Mouse (Mus musculus) limb, embryonic 12.5 days (tissue): ENCODE results near the gene 4632433K11Rik. TPM values are rescaled to one million over a fixed set of nuclear protein-coding genes. Genes with fewer than 3 reads are reported as not detected.
"Not testable (repeated sequence)": the region's sequence is repeated elsewhere in the genome, so short reads cannot be mapped to it uniquely, and the experiment has no call there.

Experiments
- ATAC-seq: fragments of 200-750 bp; cut with Nextera tagmentation; 2 replicates; pipeline ENCODE4 v1.8.0; 2017; ENCODE audit warnings: low read depth, moderate TSS enrichment; ENCODE audit not compliant: insufficient number of reproducible peaks, insufficient read depth, low FRiP score, low TSS enrichment
- H3K27ac ChIP-seq: fragments of 300-500 bp; sonication (generic); 2 replicates; pipeline ENCODE4 v1.5.1; 2016; ENCODE audit warnings: mild to moderate bottlenecking, moderate library complexity
- H3K27me3 ChIP-seq: fragments of 300-500 bp; sonication (generic); 2 replicates; pipeline ENCODE4 v1.6.1; 2016; ENCODE audit warnings: mild to moderate bottlenecking, moderate library complexity
- H3K36me3 ChIP-seq: fragments of 300-500 bp; sonication (generic); 2 replicates; pipeline ENCODE4 v1.6.1; 2016; ENCODE audit warnings: mild to moderate bottlenecking, moderate library complexity
- H3K4me1 ChIP-seq: fragments of 300-500 bp; sonication (generic); replicated peaks from 2 replicates; pipeline ENCODE4 v1.6.1; 2016
- H3K4me2 ChIP-seq: fragments of 300-500 bp; sonication (generic); 2 replicates; pipeline ENCODE4 v1.6.1; 2016; ENCODE audit warnings: mild to moderate bottlenecking, moderate library complexity
- H3K4me3 ChIP-seq: fragments of 300-500 bp; sonication (generic); replicated peaks from 2 replicates; pipeline ENCODE4 v1.5.1; 2016; ENCODE audit warnings: mild to moderate bottlenecking
- H3K9ac ChIP-seq: fragments of 300-500 bp; sonication (generic); replicated peaks from 2 replicates; pipeline ENCODE4 v1.6.1; 2016; ENCODE audit warnings: mild to moderate bottlenecking, moderate library complexity
- H3K9me3 ChIP-seq: fragments of 300-500 bp; sonication (generic); 2 replicates; pipeline ENCODE4 v1.6.1; 2016; ENCODE audit warnings: mild to moderate bottlenecking, moderate library complexity
- WGBS: fragments of 180-500 bp; shearing (Covaris S2); methylation state at CpG from one replicate; pipeline ENCODE4 v1.1.7; 2016; 5-methylcytosine and 5-hydroxymethylcytosine counted together
- polyA plus RNA-seq: library from polyadenylated mRNA; unstranded; fragments of >200 nt; fragmentation: Nextera tagmentation; extraction: Ambion mirVana; gene quantifications from 2 replicates; pipeline ENCODE4 v1.2.1, GENCODE M21; 2016

Gene 4632433K11Rik
- polyA plus RNA-seq = not detected in 2 replicates

DNA sequence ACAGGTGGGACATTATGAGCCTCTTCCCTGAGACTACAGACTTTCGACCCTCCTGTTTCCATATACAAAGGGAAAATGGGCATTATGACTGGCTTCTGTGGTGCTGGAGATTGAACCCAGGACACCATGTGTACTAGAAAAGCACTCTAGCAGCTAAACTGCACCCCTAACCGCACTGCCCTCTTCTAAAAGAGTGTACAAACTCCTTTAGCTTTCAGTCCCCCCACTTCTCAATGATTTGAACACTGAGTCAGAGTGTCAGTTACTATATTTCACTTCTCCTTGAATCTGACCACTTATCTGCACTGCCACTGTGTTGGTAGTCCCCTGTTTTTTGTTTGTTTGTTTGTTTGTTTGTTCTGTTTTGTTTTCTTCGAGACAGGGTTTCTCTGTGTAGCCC lies at the start of gene 4632433K11Rik:
4632433K11Rik (plus strand) TSS at position 301 of the 400 bp plus-strand sequence.
- peaks cover 79% of the 10 kb centered on the region for H3K36me3 ChIP-seq

DNA sequence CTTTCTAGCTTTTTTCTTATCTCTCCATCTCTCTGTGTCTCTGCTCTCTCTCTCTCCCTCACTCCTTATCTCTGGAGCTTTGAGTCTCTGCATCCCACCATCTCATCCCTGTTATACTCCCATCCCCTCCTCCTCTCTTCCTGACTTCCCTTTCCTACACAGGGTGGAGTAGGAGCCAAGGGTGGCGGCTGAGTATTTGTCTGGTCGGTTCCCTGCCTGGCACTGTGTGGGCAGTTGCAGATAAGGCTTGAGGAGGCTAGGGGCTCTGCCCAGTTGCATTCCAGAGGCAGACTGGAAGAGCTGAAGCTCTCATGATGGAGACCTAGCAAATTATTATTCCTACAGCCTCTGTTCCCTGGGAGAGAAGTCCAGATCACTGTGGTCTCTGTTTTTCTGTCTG lies 45.7 kb upstream of the 4632433K11Rik start:
- Histone ChIP-seq H3K36me3 (peaks cover 22% of the 10 kb centered on the region), H3K9me3 (peaks cover 14% of the 10 kb centered on the region), H3K4me1 (no peaks in the 10 kb centered on the region), H3K27me3 (peaks cover 16% of the 10 kb centered on the region), H3K4me2 (no peak overlapping the region), H3K27ac (no peak overlapping the region), H3K9ac (no peak overlapping the region), H3K4me3 (no peak overlapping the region)
- no peak for ATAC-seq
- 70% methylated on average over 2 of the region's 2 CpGs for WGBS

More for the DNA sequence above, at the start of gene 4632433K11Rik:
- peaks cover 71% of the 10 kb centered on the region for H3K9me3 ChIP-seq
- H3K4me1 ChIP-seq = no peaks in the 10 kb centered on the region
- no peak within 1 kb of the TSS for H3K4me3 ChIP-seq
- no peak within 1 kb of the TSS for H3K27ac ChIP-seq
- ATAC-seq = no peak
- no peak within 1 kb of the TSS for H3K9ac ChIP-seq
- no peak within 1 kb of the TSS for H3K4me2 ChIP-seq
- H3K27me3 ChIP-seq = no peaks in the 10 kb centered on the region
- WGBS = 94% methylated on average over 3 of the region's 3 CpGs

DNA sequence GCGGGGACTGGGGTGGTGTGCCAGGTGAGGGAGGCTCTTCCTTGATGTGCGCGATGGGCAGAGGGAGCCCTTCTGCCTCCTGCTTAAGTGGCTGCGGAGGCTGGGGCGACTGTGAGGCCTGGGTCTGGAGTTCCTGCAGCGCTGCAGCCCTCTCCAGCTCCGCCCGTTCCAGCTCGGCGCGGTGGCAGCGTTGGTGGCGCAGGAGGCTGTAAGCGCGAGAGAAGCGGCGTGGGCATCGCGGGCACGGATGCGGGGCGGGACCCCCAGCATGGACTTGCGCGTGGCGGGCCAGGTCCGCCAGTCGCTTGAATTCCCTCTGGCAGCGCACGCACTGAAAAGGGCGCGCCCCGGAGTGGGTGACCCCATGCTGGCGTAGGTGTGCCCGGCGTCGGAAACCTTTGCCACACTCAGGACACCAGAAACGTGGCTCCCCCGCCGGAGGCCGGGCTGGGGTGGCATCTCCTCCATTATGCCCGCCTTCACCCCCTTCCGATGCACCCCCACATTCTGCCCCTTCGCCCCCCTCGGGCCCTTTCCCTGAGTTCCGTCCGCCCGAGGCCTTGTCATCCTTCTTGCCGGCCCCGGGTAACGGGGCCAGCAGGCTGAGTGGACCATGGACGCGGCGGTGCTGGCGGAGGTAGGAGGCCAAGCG lies 40.4 kb upstream of the 4632433K11Rik start:
- Histone ChIP-seq H3K9ac (peak overlapping the region; percentile 42; the same call in 1 of the 2 replicates), H3K4me2 (peak overlapping the region; percentile 83), H3K9me3 (peaks cover 26% of the 10 kb centered on the region), H3K27ac (no peak overlapping the region), H3K4me1 (peaks cover 25% of the 10 kb centered on the region), H3K4me3 (peak overlapping the region; percentile 59), H3K36me3 (peaks cover 34% of the 10 kb centered on the region), H3K27me3 (peaks cover 33% of the 10 kb centered on the region)
- 30% methylated on average over 52 of the region's 55 CpGs for WGBS
- ATAC-seq = no peak

DNA sequence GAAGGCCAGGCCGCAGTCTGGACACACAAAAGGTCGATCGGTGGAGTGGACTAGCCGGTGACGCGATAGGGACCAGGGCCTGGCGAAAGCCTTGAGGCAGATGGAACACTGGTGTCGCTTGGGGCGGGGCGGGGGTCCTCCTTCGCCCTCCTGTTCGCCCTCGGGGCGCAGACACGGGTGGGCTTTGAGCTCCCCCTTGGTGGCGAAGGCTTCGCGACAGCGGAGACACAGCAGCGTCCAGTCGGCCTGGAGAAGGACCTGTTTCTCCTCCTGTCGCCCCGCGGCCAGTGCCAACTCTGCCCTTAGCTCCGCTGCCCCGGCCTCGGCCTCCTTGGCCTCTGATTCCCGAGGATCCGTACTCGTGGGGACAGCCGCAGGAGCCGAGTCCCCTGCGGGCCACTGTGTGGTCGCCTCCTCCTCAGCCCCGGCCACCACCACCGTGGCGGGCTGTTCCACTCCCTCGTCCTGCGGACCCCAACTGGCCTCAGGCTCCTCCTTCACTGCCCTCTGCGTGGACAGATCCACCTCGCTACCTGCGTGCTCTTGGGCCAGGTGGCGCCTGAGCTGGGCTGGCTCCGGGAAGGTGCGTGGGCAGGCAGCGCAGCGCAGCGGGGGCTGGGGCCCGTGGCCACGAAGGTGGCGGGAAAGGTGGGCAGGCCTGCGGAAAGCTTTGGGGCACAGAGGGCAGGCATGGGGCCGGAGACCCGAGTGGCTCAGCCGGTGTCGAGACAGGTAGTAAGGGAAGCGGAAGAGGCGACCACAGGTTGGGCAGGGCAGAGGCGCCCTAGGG lies 39.7 kb upstream of the 4632433K11Rik start:
- WGBS = 50% methylated on average over 59 of the region's 59 CpGs
- Histone ChIP-seq H3K27me3 (peaks cover 33% of the 10 kb centered on the region), H3K27ac (no peak overlapping the region), H3K36me3 (peaks cover 34% of the 10 kb centered on the region), H3K4me1 (peaks cover 25% of the 10 kb centered on the region), H3K4me2 (peak overlapping the region; percentile 83), H3K9me3 (peaks cover 26% of the 10 kb centered on the region), H3K4me3 (peak overlapping the region; percentile 59), H3K9ac (peak overlapping the region; percentile 42)
- no peak for ATAC-seq

DNA sequence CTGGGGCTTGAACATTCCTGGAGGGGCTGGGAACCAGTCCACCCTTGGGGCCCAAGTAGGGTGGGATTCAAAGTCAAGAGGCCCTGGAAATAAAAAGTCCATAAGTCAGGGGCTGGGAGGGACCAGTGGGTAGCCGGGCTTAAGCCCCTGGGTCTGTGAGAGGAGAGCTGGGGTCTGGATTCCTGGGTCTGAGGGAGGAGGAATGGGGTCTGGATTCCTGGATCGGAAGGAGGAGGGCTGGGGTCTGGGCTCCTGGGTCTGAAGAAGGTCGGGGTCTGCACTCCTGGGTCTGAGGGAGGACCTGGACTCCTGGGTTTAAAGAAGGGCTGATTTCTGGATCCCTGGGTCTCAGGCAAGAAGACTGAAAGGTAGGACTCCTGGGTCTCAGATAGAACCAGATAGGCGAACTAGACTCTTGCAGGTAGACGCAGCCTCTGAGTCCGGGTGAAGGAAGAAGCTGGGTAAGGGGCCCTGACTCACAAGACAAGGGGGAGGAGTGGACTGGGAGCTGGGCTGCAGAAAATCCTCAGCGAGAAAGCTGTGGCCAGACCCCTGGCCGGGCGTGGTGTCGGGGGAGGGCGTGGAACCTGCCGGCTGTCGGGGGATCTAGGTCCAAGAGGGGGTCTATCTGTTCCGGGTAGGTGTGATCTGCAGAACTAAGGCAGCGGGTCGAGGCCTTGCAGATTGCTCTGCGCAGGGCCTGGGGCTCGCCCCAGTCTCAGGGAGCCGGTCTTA lies 38.5 kb upstream of the 4632433K11Rik start:
- H3K9ac ChIP-seq = peak overlapping the region; percentile 74
- WGBS = 5% methylated on average over 19 of the region's 19 CpGs
- ATAC-seq = peak; percentile 75
- peaks cover 34% of the 10 kb centered on the region for H3K36me3 ChIP-seq
- H3K4me2 ChIP-seq = peak overlapping the region; percentile 83
- H3K4me1 ChIP-seq = peaks cover 25% of the 10 kb centered on the region
- no peak overlapping the region for H3K27ac ChIP-seq
- peak overlapping the region; percentile 59 for H3K4me3 ChIP-seq
- peaks cover 22% of the 10 kb centered on the region for H3K9me3 ChIP-seq
- H3K27me3 ChIP-seq = peaks cover 33% of the 10 kb centered on the region

DNA sequence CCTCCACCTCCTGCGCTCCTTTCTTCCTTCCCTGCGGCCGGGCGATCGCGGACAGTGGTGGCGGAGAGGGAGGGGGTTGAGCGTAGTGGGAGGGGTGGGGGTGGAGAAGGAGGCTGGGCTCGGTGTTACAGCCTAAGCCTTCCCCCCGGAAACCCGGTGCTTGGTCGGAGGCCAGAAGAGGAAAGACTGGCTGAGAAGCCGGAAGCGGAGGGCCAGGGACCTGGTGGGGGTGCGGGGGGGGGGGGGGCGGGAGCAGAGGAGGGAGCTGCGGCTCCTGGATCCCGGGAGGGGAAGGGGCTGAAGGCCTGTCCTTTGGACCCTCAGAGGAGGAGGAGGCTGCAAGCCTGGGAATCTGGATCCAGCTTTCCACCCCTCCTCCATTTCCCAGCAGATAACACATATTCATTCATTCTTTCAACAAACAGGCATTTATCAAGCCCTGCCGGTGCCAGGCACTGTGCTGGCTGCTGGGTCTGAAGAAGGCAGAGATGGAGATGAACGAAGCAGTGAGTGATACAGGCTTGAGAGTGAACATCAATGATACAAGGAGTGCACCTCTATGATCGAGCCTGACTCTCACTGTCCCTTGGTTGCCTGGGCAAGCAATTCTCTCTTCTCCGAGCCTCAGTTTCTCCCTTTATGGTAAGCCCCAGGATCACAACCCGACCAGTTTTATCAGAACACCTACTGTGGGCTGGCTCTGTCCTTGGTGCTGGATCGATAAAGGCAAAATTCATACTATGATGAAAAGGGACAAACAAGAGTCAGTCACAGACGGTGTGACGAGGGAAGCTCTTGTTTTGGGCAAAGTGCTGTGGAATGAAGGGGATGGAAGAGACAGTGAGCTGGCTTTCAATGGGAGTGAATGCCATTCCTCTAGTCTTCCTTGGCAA lies 37.7 kb upstream of the 4632433K11Rik start, which contains the start of gene Zfp579:
Zfp579 (minus strand) TSS at position 156 of the 893 bp plus-strand sequence.
- Histone ChIP-seq H3K27ac (0 out of 2 replicates have a peak within 1 kb of the TSS, but pooled peaks have one; percentile 45), H3K4me3 (peak within 1 kb of the TSS; percentile 59), H3K9ac (peak within 1 kb of the TSS; percentile 74), H3K4me2 (peak within 1 kb of the TSS; percentile 83), H3K36me3 (peaks cover 31% of the 10 kb centered on the region), H3K4me1 (peaks cover 25% of the 10 kb centered on the region), H3K27me3 (peaks cover 33% of the 10 kb centered on the region), H3K9me3 (peaks cover 15% of the 10 kb centered on the region)
- WGBS = 5% methylated on average over 24 of the region's 26 CpGs
- peak; percentile 75 for ATAC-seq

DNA sequence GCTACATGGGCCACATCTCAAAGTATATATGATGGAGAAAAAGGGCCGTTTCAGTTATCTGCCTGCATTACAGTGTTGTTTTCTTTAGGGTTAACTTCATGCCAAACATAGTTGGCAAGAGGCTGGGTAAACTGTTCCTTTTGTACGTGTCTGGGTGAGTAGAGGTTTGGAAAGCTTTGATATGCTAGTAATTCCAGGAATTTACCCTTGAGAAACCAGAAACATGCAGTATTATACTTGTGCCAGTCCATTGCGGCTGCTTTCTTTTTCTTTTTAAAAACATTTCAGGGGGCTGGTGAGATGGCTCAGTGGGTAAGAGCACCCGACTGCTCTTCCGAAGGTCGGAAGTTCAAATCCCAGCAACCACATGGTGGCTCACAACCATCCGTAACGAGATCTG lies 37.0 kb upstream of the 4632433K11Rik start:
- 0 out of 2 replicates have a peak, but pooled peaks cover 13% of the 10 kb centered on the region for H3K9me3 ChIP-seq
- no peak for ATAC-seq
- H3K4me2 ChIP-seq = peak overlapping the region; percentile 83
- H3K27me3 ChIP-seq = peaks cover 33% of the 10 kb centered on the region
- H3K9ac ChIP-seq = peak overlapping the region; percentile 74; the same call in 1 of the 2 replicates
- H3K4me3 ChIP-seq = peak overlapping the region; percentile 59
- H3K4me1 ChIP-seq = peaks cover 25% of the 10 kb centered on the region
- H3K27ac ChIP-seq = no peak overlapping the region
- H3K36me3 ChIP-seq = peaks cover 24% of the 10 kb centered on the region
- WGBS = 70% methylated on average over 8 of the region's 8 CpGs

DNA sequence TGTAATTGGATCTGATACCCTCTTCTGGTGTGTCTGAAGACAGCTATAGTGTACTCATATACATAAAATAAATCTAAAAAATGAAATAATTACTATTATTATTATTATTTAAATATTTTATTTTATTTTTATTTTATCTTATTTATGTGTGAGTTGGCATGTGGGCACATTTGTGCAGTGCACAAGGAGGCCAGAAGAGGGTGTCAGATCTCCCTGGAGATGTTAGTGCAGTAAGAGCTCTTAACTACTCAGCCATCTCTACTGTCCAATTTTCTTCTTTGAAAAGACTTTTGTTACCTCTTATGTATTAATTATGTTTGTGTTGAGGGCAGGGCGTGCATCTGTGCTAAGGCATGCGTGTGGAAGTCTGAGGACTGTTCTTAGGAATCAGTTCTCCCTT lies 34.0 kb upstream of the 4632433K11Rik start:
- Histone ChIP-seq H3K27me3 (peaks cover 5% of the 10 kb centered on the region), H3K9ac (no peak overlapping the region), H3K36me3 (no peaks in the 10 kb centered on the region), H3K4me2 (no peak overlapping the region), H3K4me1 (peaks cover 13% of the 10 kb centered on the region), H3K9me3 (0 out of 2 replicates have a peak, but pooled peaks cover 6% of the 10 kb centered on the region), H3K4me3 (no peak overlapping the region), H3K27ac (no peak overlapping the region)
- no peak for ATAC-seq
- WGBS = 68% methylated on average over 2 of the region's 2 CpGs

DNA sequence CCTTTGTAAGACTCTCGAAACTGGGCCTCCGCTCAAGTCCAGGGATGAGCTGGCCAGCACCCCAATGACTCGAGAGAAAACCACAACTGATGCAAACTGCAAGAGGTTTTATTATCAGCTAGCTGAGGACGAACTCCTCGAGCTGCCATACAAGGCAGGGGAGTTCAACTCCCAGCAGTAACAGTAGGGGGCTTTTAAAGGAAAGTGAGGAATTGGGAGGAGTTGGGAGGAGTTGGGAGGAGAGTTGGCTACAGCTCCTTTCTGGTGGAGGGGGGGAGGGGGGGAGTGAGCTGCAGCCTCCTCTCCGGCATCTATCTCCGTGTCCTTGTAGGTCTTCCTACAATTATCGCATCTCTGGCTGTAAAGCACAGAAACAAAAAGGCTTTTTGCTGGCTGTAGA lies 31.0 kb upstream of the 4632433K11Rik start:
- not testable (repeated sequence) for H3K27ac ChIP-seq, H3K4me1 ChIP-seq, H3K9ac ChIP-seq, H3K9me3 ChIP-seq, H3K4me3 ChIP-seq, ATAC-seq, H3K27me3 ChIP-seq, H3K4me2 ChIP-seq
- 71% methylated on average over 8 of the region's 8 CpGs for WGBS
- H3K36me3 ChIP-seq = peaks cover 18% of the 10 kb centered on the region

DNA sequence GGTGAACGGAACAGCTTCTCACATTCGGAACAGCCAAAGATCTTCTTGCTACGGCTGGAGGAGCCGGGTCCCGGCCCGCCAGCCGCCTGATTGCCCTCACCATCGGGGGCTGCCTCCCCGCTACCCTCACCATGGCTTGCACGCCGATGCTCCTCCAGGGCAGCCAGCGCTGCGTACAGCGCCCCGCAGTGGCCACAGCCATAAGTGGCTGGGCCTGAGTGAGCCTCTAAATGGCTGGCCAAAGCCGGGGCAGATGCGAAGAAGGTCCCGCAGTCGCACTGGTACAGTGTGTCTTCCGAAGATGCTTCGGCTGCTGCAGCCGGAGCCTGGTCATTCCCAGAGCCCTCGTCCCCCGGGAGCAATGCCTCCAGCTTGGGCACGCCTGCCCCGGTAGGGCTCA lies 25.7 kb upstream of the 4632433K11Rik start:
- no peak overlapping the region for H3K27ac ChIP-seq
- 95% methylated on average over 26 of the region's 26 CpGs for WGBS
- H3K4me1 ChIP-seq = no peaks in the 10 kb centered on the region
- peaks cover 7% of the 10 kb centered on the region; the same call in 1 of the 2 replicates for H3K9me3 ChIP-seq
- ATAC-seq = no peak
- peaks cover 72% of the 10 kb centered on the region for H3K36me3 ChIP-seq
- H3K4me3 ChIP-seq = no peak overlapping the region
- H3K9ac ChIP-seq = no peak overlapping the region
- no peaks in the 10 kb centered on the region for H3K27me3 ChIP-seq
- no peak overlapping the region for H3K4me2 ChIP-seq
